Mouse (Mus musculus): ENCODE results near the gene Prpf31. TPM values are rescaled to one million over a fixed set of nuclear protein-coding genes. Genes with fewer than 3 reads are reported as not detected.
A peak's percentile ranks its signal among the peaks of the same experiment; 100 is the strongest.

The Prpf31 gene
- total RNA-seq, 2 experiments from 2014 or later: 91.0 to 123 TPM

DNA sequence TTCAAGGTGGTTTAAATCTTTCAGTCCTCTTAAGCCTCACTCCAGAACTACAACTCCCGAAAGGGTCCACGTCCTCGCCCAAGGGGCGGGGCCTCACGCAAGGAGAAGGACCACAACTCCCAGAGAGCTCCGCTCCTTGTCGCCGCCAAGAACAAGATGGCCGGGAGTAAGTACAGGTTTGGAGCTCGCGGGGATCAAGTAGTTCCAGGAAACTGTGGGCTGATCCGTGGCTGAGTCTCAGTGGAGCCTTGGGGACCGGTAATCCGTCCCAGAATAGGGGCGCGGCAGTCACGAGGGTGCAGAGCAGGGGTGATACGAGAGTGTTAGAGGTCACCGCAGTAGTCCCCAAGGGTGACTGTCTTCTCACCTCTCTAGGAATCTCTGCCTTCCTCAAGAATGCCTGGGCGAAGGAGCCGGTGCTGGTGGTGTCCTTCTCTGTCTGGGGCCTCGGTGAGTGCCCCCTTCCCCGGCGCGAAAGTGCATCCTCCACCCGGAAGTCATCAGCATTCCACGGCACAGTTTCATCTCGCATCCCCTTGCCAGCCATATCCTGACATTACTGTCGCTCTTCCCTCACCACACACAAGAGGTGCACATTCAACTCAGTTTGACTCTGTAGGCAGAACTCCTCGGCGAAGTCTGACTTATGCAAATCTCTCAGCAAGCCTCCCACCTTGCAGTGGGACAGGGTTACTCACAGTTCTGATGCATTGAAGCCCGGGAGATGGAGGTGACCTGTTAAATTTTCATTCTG, 12.4 kb upstream of the Prpf31 start, which contains the start of gene Ndufa3:
Ndufa3 (plus strand) TSS at position 132 of the 754 bp plus-strand sequence.
- peak; percentile 97 for ATAC-seq (replicated peaks; ENCODE audit: poor library complexity, severe bottlenecking)

DNA sequence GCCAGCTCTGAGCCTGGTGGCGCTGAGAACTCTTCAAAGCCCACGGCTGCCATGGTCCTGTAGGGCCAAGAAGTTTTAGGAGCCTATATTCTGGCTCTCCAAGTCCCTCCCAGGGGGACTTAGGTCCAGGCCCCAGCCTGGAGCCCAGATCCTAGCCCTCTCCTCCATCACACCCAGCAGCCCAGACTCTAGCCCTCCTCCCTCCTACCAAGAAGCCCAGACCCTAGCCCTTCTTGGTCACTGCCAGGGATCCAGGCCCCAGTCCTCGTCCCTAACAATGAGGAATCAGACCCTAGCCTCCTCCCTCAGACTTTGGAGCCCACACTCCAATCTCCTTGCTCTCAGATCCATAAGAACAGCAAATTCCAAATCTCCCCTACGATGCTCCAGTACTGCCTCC, 755 bp upstream of the Prpf31 start:
- peak; percentile 5; the same call in 1 of the 2 replicates for ATAC-seq (replicated peaks; ENCODE audit: poor library complexity, severe bottlenecking)

DNA sequence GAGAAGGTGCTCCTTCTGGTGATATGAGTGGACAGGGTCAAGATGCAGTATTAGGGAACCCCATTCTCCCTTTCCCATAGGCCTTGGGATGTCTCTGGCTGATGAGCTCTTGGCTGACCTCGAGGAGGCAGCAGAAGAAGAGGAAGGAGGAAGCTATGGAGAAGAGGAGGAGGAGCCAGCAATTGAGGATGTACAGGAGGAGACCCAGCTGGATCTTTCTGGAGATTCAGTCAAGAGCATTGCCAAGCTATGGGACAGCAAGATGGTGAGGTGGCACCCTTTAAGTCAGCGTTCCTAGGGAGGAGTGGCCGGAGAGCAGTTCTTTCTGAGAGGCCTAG, 662 bp downstream of the Prpf31 start:
- ATAC-seq (replicated peaks; ENCODE audit: poor library complexity, severe bottlenecking): peak; percentile 54

DNA sequence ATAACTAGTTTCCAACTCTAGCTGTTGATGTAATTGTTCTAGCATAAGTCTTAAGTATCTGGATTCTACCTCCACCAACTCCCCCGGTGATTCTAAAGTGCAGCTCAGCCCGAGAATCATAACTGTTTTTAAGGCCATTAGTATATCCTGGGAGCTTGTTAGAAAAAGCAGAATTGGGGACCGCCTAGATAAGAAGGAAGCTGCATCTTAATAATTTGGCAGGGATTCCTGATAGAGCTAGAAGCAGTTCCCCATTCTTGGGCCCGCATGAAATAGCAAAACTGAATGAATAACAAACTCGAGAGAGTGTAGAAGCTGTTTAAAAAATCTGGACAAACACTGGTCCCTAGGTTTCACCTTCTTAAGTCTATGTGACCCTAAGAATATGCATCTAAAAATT, 13.6 kb downstream of the Prpf31 start:
- ATAC-seq (replicated peaks; ENCODE audit: poor library complexity, severe bottlenecking): no peak

DNA sequence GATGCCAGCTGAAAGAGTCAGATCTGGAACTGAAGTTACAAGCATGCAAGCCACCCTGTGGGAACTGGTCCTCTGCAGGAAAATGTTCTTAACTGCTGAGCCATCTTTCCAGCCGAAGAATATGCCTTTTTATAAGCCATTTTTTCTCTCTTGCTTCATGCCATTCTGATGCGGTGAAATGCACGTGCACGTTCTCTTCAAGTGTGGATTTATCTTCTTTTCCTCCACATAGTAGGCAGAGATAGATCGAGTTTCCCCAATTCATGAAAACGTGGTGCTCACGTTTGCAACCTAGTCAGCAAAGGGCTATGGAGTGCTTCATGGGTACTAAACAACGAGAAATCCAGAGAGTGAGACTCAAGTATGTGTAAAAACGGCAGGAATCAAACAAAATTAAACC, 14.1 kb downstream of the Prpf31 start:
- ATAC-seq (replicated peaks; ENCODE audit: poor library complexity, severe bottlenecking): no peak

DNA sequence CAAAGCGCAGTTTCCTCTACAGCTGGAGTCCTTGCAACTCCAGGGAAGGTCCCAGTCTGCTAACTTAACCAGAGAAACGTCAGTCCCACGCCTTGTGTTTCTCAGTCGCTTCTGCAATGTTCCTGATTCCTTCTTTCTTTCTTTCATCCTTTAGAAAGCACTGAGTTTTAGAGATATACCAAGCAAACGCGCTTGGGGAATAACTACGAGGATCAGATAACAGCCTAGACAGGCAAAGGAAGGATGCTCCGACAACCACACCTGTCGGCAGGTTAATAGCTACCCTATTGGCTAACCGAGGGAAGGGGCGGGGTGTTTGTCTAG, 14.5 kb downstream of the Prpf31 start:
- ATAC-seq (replicated peaks; ENCODE audit: poor library complexity, severe bottlenecking): no peak

DNA sequence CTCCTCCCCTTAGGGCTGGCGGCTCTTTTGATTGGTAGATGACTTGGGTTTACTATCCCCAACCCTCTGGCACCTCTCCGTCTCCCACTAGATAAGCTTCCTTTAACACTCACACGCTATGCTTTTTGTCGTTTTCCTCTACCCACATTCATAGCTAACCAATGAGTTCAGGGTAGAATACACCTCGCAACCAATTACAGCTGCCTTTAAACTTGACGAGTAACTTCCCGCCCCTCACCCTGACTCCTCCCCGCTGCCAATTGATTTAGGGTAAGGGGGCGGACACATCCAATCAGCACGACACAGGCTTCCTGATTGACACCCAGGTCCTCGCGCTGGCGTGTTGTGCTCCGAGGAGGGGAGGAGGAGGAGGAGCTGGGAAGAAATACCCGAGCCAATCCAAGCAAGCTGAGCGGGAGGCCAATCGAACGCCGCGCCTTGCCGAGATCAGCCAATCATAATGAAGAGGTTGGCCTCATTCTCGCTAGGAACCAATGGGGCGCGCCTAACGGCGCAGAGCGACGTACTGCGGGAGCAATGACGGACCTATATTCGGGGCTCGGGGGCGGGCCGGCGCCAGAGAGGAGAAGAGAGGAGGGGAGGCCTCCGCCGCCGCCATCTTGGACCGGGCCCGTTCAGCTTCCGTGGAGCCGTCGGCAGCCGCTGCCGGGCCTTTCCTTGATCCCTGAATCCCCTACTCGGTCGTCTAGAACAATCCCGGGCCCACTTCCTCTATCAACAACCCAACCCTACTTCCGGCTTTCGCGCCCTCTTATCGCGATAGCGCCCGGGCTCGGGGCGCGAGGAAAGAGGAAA, 15.1 kb downstream of the Prpf31 start, which contains the start of gene Cnot3:
Cnot3 (plus strand) TSS at position 597 of the 816 bp plus-strand sequence.
- ATAC-seq (replicated peaks; ENCODE audit: poor library complexity, severe bottlenecking): peak; percentile 80

DNA sequence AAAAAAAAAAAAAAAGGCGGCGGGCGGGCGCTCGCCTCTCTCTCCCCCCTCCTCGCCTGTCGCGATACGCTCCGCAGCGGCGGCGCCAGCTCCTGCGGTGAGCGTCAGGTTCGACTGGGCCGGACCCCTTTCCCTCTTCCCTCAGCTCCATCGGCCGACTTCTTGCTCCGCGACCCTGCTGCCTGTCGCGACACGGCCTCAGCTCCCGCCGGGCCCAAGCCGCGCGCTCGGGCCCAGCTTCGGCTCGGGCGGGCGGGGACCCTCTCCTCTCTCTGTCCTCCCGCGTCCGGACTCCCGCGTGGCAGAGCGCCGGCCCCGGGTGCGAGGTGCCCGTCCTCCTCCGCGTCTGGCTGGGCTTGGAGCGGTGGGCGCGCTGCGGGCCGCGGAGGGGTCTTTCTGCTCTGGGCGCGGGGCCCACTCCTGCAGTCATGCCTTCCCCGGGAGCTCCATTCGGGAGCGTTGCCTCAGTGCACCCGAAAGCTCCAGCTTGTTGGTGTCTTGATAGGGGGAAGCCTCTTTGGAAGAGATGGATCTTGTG, 15.8 kb downstream of the Prpf31 start:
- peak; percentile 29 for ATAC-seq (replicated peaks; ENCODE audit: poor library complexity, severe bottlenecking)

DNA sequence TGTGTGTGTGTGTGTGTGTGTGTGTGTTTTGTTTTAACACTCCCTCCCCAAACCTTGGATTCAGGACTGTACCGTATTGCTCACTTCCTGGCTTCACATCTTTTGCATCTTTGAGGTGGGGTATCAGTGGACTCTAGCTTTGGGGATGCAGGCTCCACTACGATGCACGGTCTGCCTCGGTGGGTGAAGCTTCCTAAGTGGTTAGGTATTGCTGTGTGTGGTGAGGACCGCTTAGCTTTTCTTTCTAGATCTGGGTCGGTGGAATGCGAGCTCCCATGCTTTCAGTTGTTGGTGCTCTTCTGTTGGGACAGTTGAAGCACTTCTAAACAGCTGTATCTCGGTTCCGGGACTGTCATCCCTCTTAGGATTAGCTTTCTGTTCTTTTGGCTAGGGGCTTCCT, 16.4 kb downstream of the Prpf31 start:
- no peak for ATAC-seq (replicated peaks; ENCODE audit: poor library complexity, severe bottlenecking)

DNA sequence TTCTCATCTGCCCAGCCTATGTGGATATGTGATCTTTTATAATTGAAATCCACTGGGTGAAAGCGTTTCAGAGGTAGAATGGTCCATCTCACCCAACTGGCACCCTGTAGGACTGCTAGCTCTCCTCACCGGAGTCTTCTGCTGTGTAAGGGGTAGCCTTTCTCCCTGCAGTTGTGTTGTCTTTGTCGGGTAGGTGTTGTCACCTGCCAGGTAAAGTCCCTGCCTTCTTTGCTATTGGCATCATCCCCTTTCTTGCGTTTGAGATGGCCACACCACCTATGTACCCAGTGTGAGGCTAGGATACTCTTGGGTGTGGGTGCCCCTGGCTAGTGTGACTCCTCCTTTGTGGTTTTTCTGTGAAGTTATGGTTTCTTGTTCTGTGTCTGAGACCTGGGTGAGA, 16.9 kb downstream of the Prpf31 start:
- ATAC-seq (replicated peaks; ENCODE audit: poor library complexity, severe bottlenecking): no peak

DNA sequence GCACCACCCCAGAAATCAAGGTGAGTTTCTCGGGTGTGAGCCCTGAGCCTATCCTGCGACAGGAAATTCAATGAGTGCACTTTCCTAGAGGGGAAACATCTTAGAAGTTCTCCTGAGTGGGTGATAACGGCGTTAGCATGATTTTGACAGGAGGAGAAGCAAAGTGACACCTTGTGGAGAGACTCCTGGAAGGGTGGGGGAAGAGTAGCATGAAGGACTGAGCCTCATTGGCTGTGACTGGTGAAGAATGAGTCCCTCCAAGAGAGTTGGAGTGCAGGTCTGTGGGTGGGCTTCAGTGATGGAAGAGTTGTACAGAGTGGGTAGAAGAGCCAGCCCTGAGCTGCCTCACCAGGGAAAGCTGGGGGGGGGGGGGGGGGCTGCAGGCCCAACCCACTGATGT, 27.2 kb downstream of the Prpf31 start:
- no peak for ATAC-seq (replicated peaks; ENCODE audit: poor library complexity, severe bottlenecking)

DNA sequence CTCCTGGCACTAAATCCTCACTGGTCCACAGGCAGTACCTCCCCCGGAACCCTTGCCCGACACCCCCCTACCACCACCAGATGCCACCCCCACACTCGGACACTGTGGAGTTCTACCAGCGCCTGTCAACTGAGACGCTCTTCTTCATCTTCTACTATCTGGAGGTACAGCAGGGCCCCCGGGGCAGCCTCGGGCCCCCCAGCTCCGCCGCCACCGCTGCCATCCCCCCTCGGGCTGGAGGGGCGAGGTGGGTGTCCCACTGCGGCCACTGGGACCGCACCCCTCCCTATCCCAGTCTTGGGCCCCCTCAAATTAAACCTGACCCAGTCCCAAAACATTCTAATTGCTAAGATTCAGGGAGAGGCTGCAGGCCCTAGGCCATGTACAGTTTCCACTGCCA, 28.8 kb downstream of the Prpf31 start:
- ATAC-seq (replicated peaks; ENCODE audit: poor library complexity, severe bottlenecking): no peak

DNA sequence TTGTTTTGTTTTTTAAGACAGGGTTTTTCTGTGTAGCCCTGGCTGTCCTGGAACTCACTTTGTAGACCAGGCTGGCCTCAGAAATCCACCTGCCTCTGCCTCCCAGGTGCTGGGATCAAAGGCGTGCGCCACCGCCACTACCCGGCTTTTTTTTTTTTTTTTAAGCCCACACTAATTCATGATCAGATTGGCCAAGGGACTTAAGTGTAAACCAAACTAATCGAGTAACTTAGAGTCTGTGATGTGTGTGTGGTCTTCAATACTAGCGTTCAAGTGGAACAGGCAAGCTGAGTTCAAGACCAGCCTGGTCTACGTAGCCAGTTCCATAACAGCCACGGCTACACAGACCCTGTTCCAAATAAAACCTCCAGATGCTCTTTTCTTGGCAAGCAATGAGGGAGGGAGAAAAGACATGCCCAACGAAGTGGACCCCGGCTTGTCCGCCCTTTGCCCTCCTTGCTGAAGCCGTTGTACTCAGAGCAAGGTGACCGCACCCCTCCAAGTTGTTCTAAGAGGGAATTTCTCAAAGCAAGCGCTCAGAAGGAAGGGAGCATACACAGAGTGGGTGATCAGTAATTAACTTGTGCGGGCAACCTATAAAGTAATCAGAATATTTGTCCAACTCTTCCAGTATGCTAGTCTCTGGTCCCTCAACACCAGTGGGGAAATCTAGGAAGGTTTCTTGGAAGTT, 34.9 kb downstream of the Prpf31 start:
- ATAC-seq (replicated peaks; ENCODE audit: poor library complexity, severe bottlenecking): no peak

DNA sequence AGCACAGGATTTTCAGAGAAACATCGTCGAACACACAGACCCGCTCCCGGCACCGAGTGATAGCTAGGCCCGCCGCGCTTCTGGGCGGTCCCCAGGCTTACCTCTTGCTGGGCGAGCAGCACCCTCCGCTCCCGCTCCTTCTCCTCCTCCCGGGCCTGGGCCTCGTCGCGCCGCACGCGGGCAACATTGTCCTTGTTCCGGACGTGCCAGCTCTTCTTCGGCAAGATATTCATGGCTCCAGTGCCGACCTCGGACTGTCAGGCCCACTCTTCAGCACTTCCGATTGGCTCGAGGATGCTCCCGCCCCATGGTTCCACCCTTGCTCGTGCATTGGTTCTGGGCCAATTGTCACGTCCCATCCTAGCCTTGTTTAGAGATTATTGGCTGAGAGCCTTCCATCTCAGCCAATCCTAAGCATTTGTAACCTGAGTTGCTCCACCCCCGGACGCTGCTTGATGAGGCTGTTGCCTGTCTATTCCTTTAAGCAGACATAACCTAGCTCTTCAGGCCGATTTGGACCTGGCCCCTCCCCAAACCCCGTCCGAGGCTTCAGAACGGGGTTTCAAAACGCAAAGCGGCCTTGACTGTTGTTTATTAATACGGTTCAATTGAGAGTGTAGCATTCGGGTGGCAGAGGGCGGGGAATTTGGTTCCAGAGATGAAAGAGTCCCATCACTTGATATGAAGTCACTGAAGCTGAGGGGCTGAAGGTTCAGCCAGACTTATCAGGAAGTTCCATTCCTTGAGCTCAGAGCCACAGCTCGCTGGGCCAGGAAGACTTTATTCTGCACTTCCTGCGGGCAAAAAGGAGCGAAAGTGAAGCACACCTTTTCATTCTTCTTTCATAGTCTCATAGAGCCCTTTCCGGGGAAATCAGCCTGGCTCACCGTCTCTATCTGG, 35.7 kb downstream of the Prpf31 start, which contains the start of gene Leng1:
Leng1 (minus strand) TSS at position 626 of the 900 bp plus-strand sequence.
- ATAC-seq (replicated peaks; ENCODE audit: poor library complexity, severe bottlenecking): peak; percentile 96

DNA sequence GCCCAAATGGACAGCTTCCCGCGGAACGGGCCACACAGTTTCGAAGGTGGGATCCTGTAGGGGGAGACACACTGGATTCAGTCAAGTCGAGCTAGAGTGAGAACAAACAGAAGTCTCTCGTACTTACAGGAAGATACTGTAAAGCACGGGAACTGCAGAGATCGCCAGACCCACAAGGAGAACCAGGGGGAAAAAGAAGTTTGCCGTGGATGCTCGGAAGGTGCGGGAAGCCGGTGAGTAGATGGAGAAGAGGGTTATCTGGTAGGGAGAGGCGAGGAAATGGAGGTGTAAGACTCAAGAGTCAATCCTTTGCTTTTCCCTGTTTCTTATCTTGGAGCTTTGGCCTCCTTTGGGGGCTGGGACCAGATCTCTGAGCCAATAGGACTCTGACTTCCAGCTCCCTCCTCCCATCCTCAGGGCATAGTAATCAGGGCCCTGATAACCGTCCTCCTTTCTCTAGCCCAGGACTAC, 37.2 kb downstream of the Prpf31 start:
- ATAC-seq (replicated peaks; ENCODE audit: poor library complexity, severe bottlenecking): no peak

DNA sequence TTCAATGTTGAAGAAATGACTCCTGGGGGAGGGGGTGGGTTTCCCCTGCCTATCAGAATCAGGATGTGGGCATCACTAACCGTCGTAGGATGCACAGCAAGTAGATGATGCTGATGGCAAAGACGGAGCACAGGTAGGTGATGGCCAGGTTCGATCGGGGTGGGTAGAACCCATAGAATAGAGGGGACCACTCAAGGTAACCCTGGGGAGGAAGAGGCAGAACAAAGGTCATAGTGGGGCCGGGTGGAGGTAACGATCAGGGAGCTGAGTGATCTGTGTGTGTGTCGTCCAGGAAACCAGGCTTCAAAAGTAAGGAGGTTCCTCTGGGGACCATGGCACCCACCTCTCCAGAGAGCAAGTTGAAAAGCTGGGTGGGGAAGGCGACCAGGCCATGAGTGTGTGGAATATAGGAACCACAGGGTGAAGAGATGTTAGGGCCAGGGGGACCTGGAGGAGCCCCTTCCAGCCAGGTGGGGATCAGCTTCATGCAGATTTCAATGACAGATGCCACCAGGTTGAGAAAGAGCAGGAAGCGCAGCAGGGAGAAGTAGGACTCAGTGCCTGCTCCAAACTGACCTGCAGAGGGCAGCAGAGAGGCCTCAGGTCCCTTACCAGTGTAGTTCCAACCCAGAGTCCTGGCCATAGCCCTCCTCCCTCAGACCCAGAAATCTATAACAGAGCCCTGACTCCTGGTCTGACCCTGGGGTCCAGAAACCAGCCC, 44.9 kb downstream of the Prpf31 start:
- peak; percentile 97 for ATAC-seq (replicated peaks; ENCODE audit: poor library complexity, severe bottlenecking)

DNA sequence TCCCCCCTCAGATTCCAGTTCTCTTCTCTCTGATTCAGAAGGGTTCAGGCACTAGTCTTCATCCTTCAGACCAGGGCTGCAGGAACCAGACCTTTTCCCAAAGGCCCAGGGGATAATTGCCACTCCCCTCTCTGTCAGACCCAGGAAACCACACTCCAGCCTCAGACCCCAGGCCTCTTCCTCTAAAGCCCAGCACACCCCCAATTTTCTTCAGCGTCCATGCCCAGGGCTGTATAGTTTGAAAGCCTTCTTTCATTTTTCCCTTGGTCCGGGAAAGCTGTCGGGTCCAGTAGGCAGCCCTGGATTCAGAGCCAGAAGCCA, 45.4 kb downstream of the Prpf31 start:
- peak; percentile 51 for ATAC-seq (replicated peaks; ENCODE audit: poor library complexity, severe bottlenecking)

DNA sequence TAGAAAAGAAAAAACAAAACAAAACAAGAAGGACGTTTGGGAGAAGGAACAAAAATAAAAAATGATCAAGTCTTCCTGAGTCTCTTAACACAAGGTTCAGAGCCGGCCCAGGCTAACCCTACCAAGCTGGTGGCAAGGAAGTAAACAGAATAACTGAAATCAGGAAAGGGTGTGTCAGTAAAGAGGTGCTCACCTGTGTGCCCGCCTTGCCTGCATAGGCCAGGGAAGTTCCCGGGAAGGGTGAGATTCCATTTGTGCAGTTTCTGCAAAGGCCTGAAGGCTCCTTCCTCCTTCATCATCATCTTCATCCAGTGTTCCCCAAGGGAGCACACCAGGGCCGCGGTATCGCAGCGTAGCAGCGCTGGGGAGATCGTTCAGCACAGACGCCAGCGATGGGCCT, 46.6 kb downstream of the Prpf31 start:
- no peak for ATAC-seq (replicated peaks; ENCODE audit: poor library complexity, severe bottlenecking)

DNA sequence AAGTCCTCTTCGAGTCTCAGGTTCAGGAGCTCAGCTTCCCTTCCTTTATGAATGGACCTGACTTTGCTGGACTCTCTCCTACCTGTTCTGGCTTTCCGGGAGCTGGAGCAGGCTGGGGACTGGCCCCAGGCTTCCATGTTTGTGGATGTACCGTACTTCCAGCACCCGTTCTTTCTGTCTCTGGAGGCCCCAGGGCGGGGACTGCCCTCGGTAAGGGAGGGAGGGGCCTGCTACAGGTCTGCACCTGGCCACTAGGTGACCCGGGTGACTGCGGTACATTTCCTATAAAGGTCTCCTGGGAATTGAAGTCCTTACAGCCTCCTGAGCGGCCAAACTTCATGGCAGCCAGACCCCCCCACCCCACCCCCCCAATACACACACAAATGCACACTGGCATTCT, 47.6 kb downstream of the Prpf31 start, which contains the start of gene Tmc4:
Tmc4 (minus strand) TSS at position 212 of the 400 bp plus-strand sequence.
- no peak for ATAC-seq (replicated peaks; ENCODE audit: poor library complexity, severe bottlenecking)
